Comparison of ENCODE assay signal across 15 mouse cellular contexts in genomic region chr4:32952681-32953080, GRCm38 (mm10). TPM values are rescaled to one million over a fixed set of nuclear protein-coding genes. Genes with fewer than 3 reads are reported as not detected.
DNase-seq lines count a peak whose midpoint lies in the region; ATAC-seq and TF ChIP-seq lines count a peak whose summit lies in the region.
"Had no signal": no experiment of that assay in that cellular context is flagged by ENCODE, and none has a peak within 500 bp of the region (broad histone marks: within the 10 kb centered on the region; RNA-seq: fewer than 3 reads in every experiment).

No protein-coding gene starts in this region.

- intact Hi-C loops in gastrocnemius, postnatal 14 days (cut with DNase I; ENCODE audit: low total_unique reads), result loop anchor here (10.0 kb wide), 2 partner anchors 162 to 178 kb away; no protein-coding TSS in a partner anchor

- no peaks in the 10 kb centered on the region for H3K36me3 ChIP-seq in heart, embryonic 14.5 days (ENCODE audit: control insufficient read depth, insufficient read depth, low read length)
- H3K36me3 ChIP-seq in midbrain, postnatal 0 days (ENCODE audit: insufficient read depth, low read length), result no peaks in the 10 kb centered on the region
- H3K36me3 ChIP-seq in midbrain, embryonic 11.5 days (ENCODE audit: control insufficient read depth, insufficient read depth, low read length), result no peaks in the 10 kb centered on the region
- no peaks in the 10 kb centered on the region for H3K36me3 ChIP-seq in limb, embryonic 11.5 days (ENCODE audit: control insufficient read depth, insufficient read depth, low read length)
- H3K36me3 ChIP-seq: forebrain, embryonic 12.5 days had no signal

- no peak overlapping the region for H3K4me3 ChIP-seq in heart, embryonic 14.5 days (ENCODE audit: control insufficient read depth in 1 of 2, insufficient read depth in 1 of 2, low read depth in 1 of 2, low read length in 2 of 2)
- H3K4me3 ChIP-seq in midbrain, postnatal 0 days (ENCODE audit: low read depth, low read length), result no peak overlapping the region
- H3K4me3 ChIP-seq in midbrain, embryonic 11.5 days (ENCODE audit: low read depth, low read length), result no peak overlapping the region
- H3K4me3 ChIP-seq in limb, embryonic 11.5 days (ENCODE audit: low read depth, low read length), result no peak overlapping the region

- no peak overlapping the region for H3K27ac ChIP-seq in heart, embryonic 14.5 days (replicated peaks in 1 of 2; ENCODE audit: control insufficient read depth in 1 of 2, insufficient read depth in 1 of 2, low read depth in 2 of 2, low read length in 2 of 2)
- H3K27ac ChIP-seq in midbrain, postnatal 0 days (ENCODE audit: low read depth, low read length), result no peak overlapping the region
- H3K27ac ChIP-seq in midbrain, embryonic 11.5 days (ENCODE audit: low read depth, low read length), result no peak overlapping the region
- H3K27ac ChIP-seq in limb, embryonic 11.5 days (replicated peaks; ENCODE audit: low read depth, low read length), result no peak overlapping the region
- H3K27ac ChIP-seq: forebrain, embryonic 12.5 days had no signal

- no peak for TF ChIP-seq CTCF in midbrain, postnatal 0 days (IDR thresholded peaks at IDR 0.05)

- no peak overlapping the region for H3K9ac ChIP-seq in heart, embryonic 14.5 days (ENCODE audit: low read length)
- no peak overlapping the region for H3K9ac ChIP-seq in midbrain, postnatal 0 days (replicated peaks; ENCODE audit: low read length, poor library complexity, severe bottlenecking)
- H3K9ac ChIP-seq in midbrain, embryonic 11.5 days (ENCODE audit: low read length), result no peak overlapping the region
- no peak overlapping the region for H3K9ac ChIP-seq in limb, embryonic 11.5 days (ENCODE audit: low read length)

- no peak for ATAC-seq in heart, embryonic 14.5 days (ENCODE audit: insufficient number of reproducible peaks, insufficient read depth, low FRiP score, low read depth)
- no peak for ATAC-seq in midbrain, postnatal 0 days (ENCODE audit: low FRiP score)
- no peak for ATAC-seq in midbrain, embryonic 11.5 days (ENCODE audit: low FRiP score)
- no peak for ATAC-seq in limb, embryonic 11.5 days (ENCODE audit: insufficient number of reproducible peaks, low FRiP score, low TSS enrichment, low read depth)
- ATAC-seq: Patski had no signal

- no peak for DNase-seq in heart, adult 9 months (ENCODE audit: low spot score in 2 of 2)
- peak; percentile 22 for DNase-seq in midbrain, postnatal 0 days (ENCODE audit: low spot score)
- DNase-seq in midbrain, embryonic 11.5 days (ENCODE audit: low spot score, missing footprints), result no peak
- no peak for DNase-seq in limb, embryonic 11.5 days (ENCODE audit: low spot score)
- peak; percentile 7 for DNase-seq in yolk sac, embryonic 10.5 days (ENCODE audit: low spot score)
- no peak for DNase-seq in adipocyte (ENCODE audit: low spot score)
- no peak for DNase-seq in gastrocnemius, postnatal 14 days
- DNase-seq: adrenal gland, postnatal 25 days; cerebellum, postnatal 10 days; heart, postnatal 36 days; lung, adult 2 months; right cerebral cortex, postnatal 14 days had no signal

- H3K4me2 ChIP-seq in heart, embryonic 14.5 days (ENCODE audit: low read length), result peak overlapping the region; percentile 81
- H3K4me2 ChIP-seq in midbrain, postnatal 0 days (ENCODE audit: low read depth, low read length, poor library complexity, severe bottlenecking), result no peak overlapping the region
- no peak overlapping the region for H3K4me2 ChIP-seq in midbrain, embryonic 11.5 days
- H3K4me2 ChIP-seq in limb, embryonic 11.5 days (ENCODE audit: low read depth, severe bottlenecking), result peak overlapping the region; percentile 94; the same call in 1 of the 2 replicates

- no peaks in the 10 kb centered on the region for H3K9me3 ChIP-seq in heart, embryonic 14.5 days (ENCODE audit: control insufficient read depth, low read length)
- no peaks in the 10 kb centered on the region for H3K9me3 ChIP-seq in midbrain, postnatal 0 days (ENCODE audit: low read length)
- H3K9me3 ChIP-seq in midbrain, embryonic 11.5 days (ENCODE audit: control insufficient read depth, low read length), result no peaks in the 10 kb centered on the region; the same call in 1 of the 2 replicates
- no peaks in the 10 kb centered on the region for H3K9me3 ChIP-seq in limb, embryonic 11.5 days (ENCODE audit: control insufficient read depth, low read length)
- H3K9me3 ChIP-seq: forebrain, embryonic 12.5 days had no signal

- H3K4me1 ChIP-seq in heart, embryonic 14.5 days (ENCODE audit: control insufficient read depth in 2 of 2, insufficient read depth in 2 of 2, low read length in 2 of 2), result peaks cover 0 to 19% of the 10 kb centered on the region in 2 experiments; a peak in 2 of 4 replicates
- H3K4me1 ChIP-seq in midbrain, postnatal 0 days (ENCODE audit: insufficient read depth, low read length), result no peaks in the 10 kb centered on the region
- peaks cover 10% of the 10 kb centered on the region; the same call in 1 of the 2 replicates for H3K4me1 ChIP-seq in midbrain, embryonic 11.5 days (ENCODE audit: control insufficient read depth, insufficient read depth, low read length)
- H3K4me1 ChIP-seq in limb, embryonic 11.5 days (ENCODE audit: control insufficient read depth, insufficient read depth, low read length), result peaks cover 7% of the 10 kb centered on the region; the same call in 1 of the 2 replicates

- WGBS in heart, embryonic 14.5 days, result 14% methylated on average over 7 of the region's 7 CpGs
- 24% methylated on average over 7 of the region's 7 CpGs for WGBS in midbrain, postnatal 0 days
- WGBS in midbrain, embryonic 11.5 days, result 22% methylated on average over 7 of the region's 7 CpGs
- WGBS in limb, embryonic 11.5 days, result 6% methylated on average over 7 of the region's 7 CpGs

- peaks cover 9% of the 10 kb centered on the region for H3K27me3 ChIP-seq in heart, embryonic 14.5 days (ENCODE audit: control insufficient read depth, insufficient read depth, low read length)
- no peaks in the 10 kb centered on the region for H3K27me3 ChIP-seq in midbrain, postnatal 0 days (ENCODE audit: insufficient read depth, low read length)
- peaks cover 7% of the 10 kb centered on the region; the same call in 1 of the 2 replicates for H3K27me3 ChIP-seq in midbrain, embryonic 11.5 days (ENCODE audit: control insufficient read depth, insufficient read depth, low read length)
- 0 out of 2 replicates have a peak, but pooled peaks cover 5% of the 10 kb centered on the region for H3K27me3 ChIP-seq in limb, embryonic 11.5 days (ENCODE audit: control insufficient read depth, insufficient read depth, low read length)

RNA-seq across cellular contexts. Expression of gene Ankrd6, which starts 2.0 kb away (rescaled TPM):
- polyA plus RNA-seq in heart, embryonic 14.5 days (2014; fragmentation: Nextera tagmentation; extraction: Ambion mirVana), result 4.5 and 4.6 TPM in 2 replicates
- 38.1 and 44.7 TPM in 2 replicates for total RNA-seq in midbrain, postnatal 0 days (2014; rRNA removed)
- 22.7 and 23.2 TPM in 2 replicates for polyA plus RNA-seq in midbrain, postnatal 0 days (2015; fragmentation: Nextera tagmentation; extraction: Ambion mirVana)
- polyA plus RNA-seq in midbrain, embryonic 11.5 days (2014; fragmentation: Nextera tagmentation; extraction: Ambion mirVana), result 33.2 and 37.3 TPM in 2 replicates
- polyA plus RNA-seq in limb, embryonic 11.5 days (2014; fragmentation: Nextera tagmentation; extraction: Ambion mirVana), result 9.4 and 10.4 TPM in 2 replicates
- 1 to 10 TPM; 2.3 TPM for total RNA-seq in gastrocnemius, postnatal 14 days (2021)

RNA-seq across cellular contexts. Expression of gene Rragd, which starts 30.2 kb away (rescaled TPM):
- 53.2 and 54.8 TPM in 2 replicates for polyA plus RNA-seq in heart, embryonic 14.5 days (2014; fragmentation: Nextera tagmentation; extraction: Ambion mirVana)
- total RNA-seq in midbrain, postnatal 0 days (2014; rRNA removed), result 52.7 and 54.9 TPM in 2 replicates
- 28.5 and 35.0 TPM in 2 replicates for polyA plus RNA-seq in midbrain, postnatal 0 days (2015; fragmentation: Nextera tagmentation; extraction: Ambion mirVana)
- 32.9 and 34.9 TPM in 2 replicates for polyA plus RNA-seq in midbrain, embryonic 11.5 days (2014; fragmentation: Nextera tagmentation; extraction: Ambion mirVana)
- polyA plus RNA-seq in limb, embryonic 11.5 days (2014; fragmentation: Nextera tagmentation; extraction: Ambion mirVana), result 25.8 and 26.1 TPM in 2 replicates
- 10 to 100 TPM; 84.1 to 84.5 TPM for total RNA-seq in gastrocnemius, postnatal 14 days (2021)

Comparison
In these comparisons a context has a peak if more than half of its experiments do, and no peak if none do; other contexts are left out.
1. DNase-seq: peak in midbrain, postnatal 0 days (single experiment) and yolk sac, embryonic 10.5 days (single experiment); none in heart, adult 9 months (0 of 2), midbrain, embryonic 11.5 days (single experiment), limb, embryonic 11.5 days (single experiment), adipocyte (single experiment) and gastrocnemius, postnatal 14 days (single experiment).
2. H3K4me2 ChIP-seq: peak in heart, embryonic 14.5 days (single experiment) and limb, embryonic 11.5 days (single experiment); none in midbrain, postnatal 0 days (single experiment) and midbrain, embryonic 11.5 days (single experiment).